Mouse (Mus musculus): ENCODE results near the gene Tec. TPM values are rescaled to one million over a fixed set of nuclear protein-coding genes. Genes with fewer than 3 reads are reported as not detected.

Tec gene
- polyA plus RNA-seq, 1 experiment, result 12.2 TPM

DNA sequence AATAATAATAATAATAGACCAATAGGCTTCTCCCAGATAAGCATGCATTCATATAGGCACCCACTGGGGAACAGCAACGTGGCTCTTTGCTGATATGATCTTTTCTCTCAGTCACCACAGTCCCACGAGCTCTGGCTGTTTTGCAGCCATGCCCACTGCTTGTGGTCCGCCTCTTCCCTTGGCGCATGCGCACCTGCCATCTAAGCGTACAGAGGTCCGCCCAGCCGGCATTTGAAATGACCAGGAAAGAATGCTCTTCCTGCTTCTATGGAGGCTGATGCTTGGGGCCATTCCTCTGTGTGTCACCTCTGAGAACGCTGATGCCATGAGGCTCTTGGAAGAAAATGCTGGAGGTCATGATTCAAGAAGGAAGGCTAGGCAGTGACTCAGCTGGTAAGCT is 5.1 kb downstream of the Tec start:
- H3K4me3 ChIP-seq (ENCODE audit: extremely low read depth, insufficient read depth, insufficient read length), result no peak overlapping the region
- WGBS, result 73% methylated on average over 9 of the region's 9 CpGs
- peaks cover 21% of the 10 kb centered on the region for H3K4me1 ChIP-seq (ENCODE audit: control insufficient read depth, insufficient read depth, insufficient read length)
- H3K36me3 ChIP-seq (ENCODE audit: control insufficient read depth, insufficient read depth, low read length), result peaks cover 3% of the 10 kb centered on the region
- H3K27me3 ChIP-seq (ENCODE audit: control insufficient read depth, insufficient read depth, low read length), result no peaks in the 10 kb centered on the region
- no peak overlapping the region for H3K27ac ChIP-seq (ENCODE audit: insufficient read depth, low read length)
- no peak for TF ChIP-seq POLR2A (IDR thresholded peaks at IDR 0.05; ENCODE audit: low read depth, low read length)
- TF ChIP-seq CTCF (IDR thresholded peaks at IDR 0.05; ENCODE audit: extremely low read depth, insufficient read depth, insufficient read length, insufficient replicate concordance), result no peak
- no peak for DNase-seq (ENCODE audit: low read depth in 1 of 2, low spot score in 2 of 2)

- Histone ChIP-seq H3K27me3 (ENCODE audit: control insufficient read depth, insufficient read depth, low read length) (no peaks in the 10 kb centered on the region), H3K27ac (ENCODE audit: insufficient read depth, low read length) (peak overlapping the region; percentile 49), H3K36me3 (ENCODE audit: control insufficient read depth, insufficient read depth, low read length) (peaks cover 3% of the 10 kb centered on the region), H3K4me1 (ENCODE audit: control insufficient read depth, insufficient read depth, insufficient read length) (peaks cover 23% of the 10 kb centered on the region), H3K4me3 (ENCODE audit: extremely low read depth, insufficient read depth, insufficient read length) (no peak overlapping the region)
- DNase-seq (ENCODE audit: low read depth in 1 of 2, low spot score in 2 of 2), result no peak
- TF ChIP-seq CTCF (IDR thresholded peaks at IDR 0.05; ENCODE audit: extremely low read depth, insufficient read depth, insufficient read length, insufficient replicate concordance), result no peak
- no peak for TF ChIP-seq POLR2A (IDR thresholded peaks at IDR 0.05; ENCODE audit: low read depth, low read length)
- WGBS, result 21% methylated on average over 7 of the region's 7 CpGs
Measured at GRCm38 (mm10) chr5:72861726-72862385, 6.4 kb downstream of the Tec start.

DNA sequence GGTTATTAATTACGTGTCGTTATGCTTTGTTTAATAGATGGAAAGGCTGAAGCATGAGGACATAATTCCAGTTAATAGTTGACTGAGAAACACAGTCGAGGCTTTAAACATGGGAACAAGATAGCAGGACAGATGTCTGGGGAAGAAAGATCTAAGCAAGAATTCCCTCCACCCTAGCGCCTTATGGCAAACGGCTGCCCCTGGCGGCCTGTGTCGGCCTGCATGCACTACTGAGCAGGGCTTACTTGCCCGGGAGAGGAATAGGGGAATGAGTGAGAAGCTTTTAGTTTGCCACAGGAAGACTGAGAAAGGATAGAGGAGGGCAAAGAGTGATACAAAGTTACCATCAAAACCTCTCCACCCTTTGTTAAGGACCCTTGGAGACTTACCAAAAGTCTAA is 7.4 kb downstream of the Tec start:
- Histone ChIP-seq H3K27me3 (ENCODE audit: control insufficient read depth, insufficient read depth, low read length) (no peaks in the 10 kb centered on the region), H3K4me1 (ENCODE audit: control insufficient read depth, insufficient read depth, insufficient read length) (peaks cover 28% of the 10 kb centered on the region), H3K27ac (ENCODE audit: insufficient read depth, low read length) (no peak overlapping the region), H3K4me3 (ENCODE audit: extremely low read depth, insufficient read depth, insufficient read length) (no peak overlapping the region), H3K36me3 (ENCODE audit: control insufficient read depth, insufficient read depth, low read length) (peaks cover 3% of the 10 kb centered on the region)
- WGBS, result 88% methylated on average over 8 of the region's 8 CpGs
- DNase-seq (ENCODE audit: low read depth in 1 of 2, low spot score in 2 of 2), result no peak
- TF ChIP-seq CTCF (IDR thresholded peaks at IDR 0.05; ENCODE audit: extremely low read depth, insufficient read depth, insufficient read length, insufficient replicate concordance) (no peak), POLR2A (IDR thresholded peaks at IDR 0.05; ENCODE audit: low read depth, low read length) (no peak)

DNA sequence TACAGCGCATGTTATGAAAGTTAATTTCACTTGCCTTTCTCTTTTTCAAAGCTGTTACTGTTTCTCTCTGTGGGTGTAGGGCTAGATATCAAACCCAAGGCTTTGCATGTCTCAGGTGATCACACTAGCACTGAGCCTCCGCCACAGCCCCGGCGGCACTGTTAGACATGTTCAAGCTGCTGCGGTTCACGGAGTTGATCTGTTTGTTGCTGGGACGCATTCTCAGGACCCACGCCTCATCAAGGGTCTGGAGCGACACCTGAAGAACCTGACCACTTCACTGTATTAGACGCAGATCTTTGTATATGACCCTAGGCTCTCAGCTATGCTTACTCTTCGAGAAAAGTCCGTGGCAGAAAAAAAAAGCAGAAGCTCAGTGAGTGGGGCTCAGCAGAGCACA is 10.0 kb downstream of the Tec start:
- 0 out of 2 replicates have a peak overlapping the region, but pooled peaks have one; percentile 24 for H3K27ac ChIP-seq (ENCODE audit: insufficient read depth, low read length)
- WGBS, result 82% methylated on average over 12 of the region's 12 CpGs
- H3K4me3 ChIP-seq (ENCODE audit: extremely low read depth, insufficient read depth, insufficient read length), result no peak overlapping the region
- no peak for TF ChIP-seq POLR2A (IDR thresholded peaks at IDR 0.05; ENCODE audit: low read depth, low read length)
- TF ChIP-seq CTCF (IDR thresholded peaks at IDR 0.05; ENCODE audit: extremely low read depth, insufficient read depth, insufficient read length, insufficient replicate concordance), result no peak
- H3K27me3 ChIP-seq (ENCODE audit: control insufficient read depth, insufficient read depth, low read length), result no peaks in the 10 kb centered on the region
- peaks cover 32% of the 10 kb centered on the region for H3K4me1 ChIP-seq (ENCODE audit: control insufficient read depth, insufficient read depth, insufficient read length)
- H3K36me3 ChIP-seq (ENCODE audit: control insufficient read depth, insufficient read depth, low read length), result peaks cover 3% of the 10 kb centered on the region
- DNase-seq (ENCODE audit: low read depth in 1 of 2, low spot score in 2 of 2), result no peak

- Histone ChIP-seq H3K4me1 (ENCODE audit: control insufficient read depth, insufficient read depth, insufficient read length) (peaks cover 31% of the 10 kb centered on the region), H3K27ac (ENCODE audit: insufficient read depth, low read length) (no peak overlapping the region), H3K36me3 (ENCODE audit: control insufficient read depth, insufficient read depth, low read length) (no peaks in the 10 kb centered on the region; the same call in none of the 2 replicates), H3K4me3 (ENCODE audit: extremely low read depth, insufficient read depth, insufficient read length) (no peak overlapping the region), H3K27me3 (ENCODE audit: control insufficient read depth, insufficient read depth, low read length) (no peaks in the 10 kb centered on the region)
- WGBS, result 85% methylated on average over 4 of the region's 4 CpGs
- TF ChIP-seq CTCF (IDR thresholded peaks at IDR 0.05; ENCODE audit: extremely low read depth, insufficient read depth, insufficient read length, insufficient replicate concordance), result no peak
- TF ChIP-seq POLR2A (IDR thresholded peaks at IDR 0.05; ENCODE audit: low read depth, low read length), result no peak
- no peak for DNase-seq (ENCODE audit: low read depth in 1 of 2, low spot score in 2 of 2)
Measured at GRCm38 (mm10) chr5:72857756-72858155, 10.5 kb downstream of the Tec start.

- Histone ChIP-seq H3K27me3 (ENCODE audit: control insufficient read depth, insufficient read depth, low read length) (no peaks in the 10 kb centered on the region), H3K27ac (ENCODE audit: insufficient read depth, low read length) (no peak overlapping the region), H3K36me3 (ENCODE audit: control insufficient read depth, insufficient read depth, low read length) (no peaks in the 10 kb centered on the region; the same call in none of the 2 replicates), H3K4me3 (ENCODE audit: extremely low read depth, insufficient read depth, insufficient read length) (no peak overlapping the region), H3K4me1 (ENCODE audit: control insufficient read depth, insufficient read depth, insufficient read length) (peaks cover 34% of the 10 kb centered on the region; the same call in 1 of the 2 replicates)
- TF ChIP-seq CTCF (IDR thresholded peaks at IDR 0.05; ENCODE audit: extremely low read depth, insufficient read depth, insufficient read length, insufficient replicate concordance), result no peak
- no peak for DNase-seq (ENCODE audit: low read depth in 1 of 2, low spot score in 2 of 2)
- 84% methylated on average over 8 of the region's 8 CpGs for WGBS
Measured at GRCm38 (mm10) chr5:72856255-72856878, 11.9 kb downstream of the Tec start.

- 85% methylated on average over 3 of the region's 3 CpGs for WGBS
- H3K36me3 ChIP-seq (ENCODE audit: control insufficient read depth, insufficient read depth, low read length), result no peaks in the 10 kb centered on the region; the same call in none of the 2 replicates
- H3K4me3 ChIP-seq (ENCODE audit: extremely low read depth, insufficient read depth, insufficient read length), result no peak overlapping the region
- peaks cover 38% of the 10 kb centered on the region; the same call in 1 of the 2 replicates for H3K4me1 ChIP-seq (ENCODE audit: control insufficient read depth, insufficient read depth, insufficient read length)
- H3K27me3 ChIP-seq (ENCODE audit: control insufficient read depth, insufficient read depth, low read length), result no peaks in the 10 kb centered on the region
- H3K27ac ChIP-seq (ENCODE audit: insufficient read depth, low read length), result 0 out of 2 replicates have a peak overlapping the region, but pooled peaks have one; percentile 3
- TF ChIP-seq CTCF (IDR thresholded peaks at IDR 0.05; ENCODE audit: extremely low read depth, insufficient read depth, insufficient read length, insufficient replicate concordance) (no peak), POLR2A (IDR thresholded peaks at IDR 0.05; ENCODE audit: low read depth, low read length) (no peak)
- no peak for DNase-seq (ENCODE audit: low read depth in 1 of 2, low spot score in 2 of 2)
Measured at GRCm38 (mm10) chr5:72855685-72856124, 12.6 kb downstream of the Tec start.
